Mouse (Mus musculus) CD4-positive naive resting alpha-beta T cell, adult 57 days (primary cell): ENCODE data around the gene Hcn3. TPM values are rescaled to one million over a fixed set of nuclear protein-coding genes. Genes with fewer than 3 reads are reported as not detected.

Experiments
- total RNA-seq: library from RNA; stranded (reverse); gene quantifications from one replicate; pipeline ENCODE4 v1.2.4, GENCODE M21; 2023

Gene Hcn3
- 6.1 TPM for total RNA-seq

DNA sequence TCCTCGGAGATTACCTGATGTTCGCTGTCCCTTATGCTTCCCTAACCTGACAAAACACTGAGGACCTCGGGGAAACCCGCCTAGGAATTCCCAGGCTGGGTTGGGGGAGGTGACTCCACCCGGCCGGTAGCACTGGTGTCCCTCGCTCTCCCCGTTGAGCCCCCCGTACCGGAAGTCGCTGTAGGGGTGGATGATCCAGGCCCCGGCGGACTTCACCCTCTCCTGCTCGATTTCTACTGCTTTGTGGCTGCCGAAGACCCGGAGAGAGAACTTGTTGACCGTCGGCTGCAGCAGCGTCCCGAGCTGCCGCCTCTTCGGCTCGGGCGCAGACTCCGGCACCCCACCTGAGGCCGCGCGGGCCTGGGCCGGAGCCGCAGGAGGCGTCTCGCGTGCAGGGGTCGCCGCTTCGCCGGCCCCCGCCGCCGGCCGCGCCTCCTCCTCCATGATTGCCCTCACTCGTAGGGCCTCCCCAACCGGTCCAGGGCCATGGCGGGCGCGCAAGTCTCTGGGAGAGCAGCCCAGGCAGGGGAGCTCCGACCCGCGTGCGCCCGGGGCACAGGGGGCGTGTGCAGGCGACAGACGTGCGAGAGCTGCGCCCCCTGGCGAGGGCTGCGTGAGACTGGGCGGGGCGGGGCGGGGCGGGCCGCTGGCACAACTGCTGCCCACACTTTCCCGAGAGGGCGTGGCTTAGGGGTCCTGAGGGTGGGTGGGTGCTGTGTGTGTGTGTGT, at the start of gene Hcn3:
TSS of gene Hcn3 (minus strand) at position 581 of the 729 bp plus-strand sequence.

DNA sequence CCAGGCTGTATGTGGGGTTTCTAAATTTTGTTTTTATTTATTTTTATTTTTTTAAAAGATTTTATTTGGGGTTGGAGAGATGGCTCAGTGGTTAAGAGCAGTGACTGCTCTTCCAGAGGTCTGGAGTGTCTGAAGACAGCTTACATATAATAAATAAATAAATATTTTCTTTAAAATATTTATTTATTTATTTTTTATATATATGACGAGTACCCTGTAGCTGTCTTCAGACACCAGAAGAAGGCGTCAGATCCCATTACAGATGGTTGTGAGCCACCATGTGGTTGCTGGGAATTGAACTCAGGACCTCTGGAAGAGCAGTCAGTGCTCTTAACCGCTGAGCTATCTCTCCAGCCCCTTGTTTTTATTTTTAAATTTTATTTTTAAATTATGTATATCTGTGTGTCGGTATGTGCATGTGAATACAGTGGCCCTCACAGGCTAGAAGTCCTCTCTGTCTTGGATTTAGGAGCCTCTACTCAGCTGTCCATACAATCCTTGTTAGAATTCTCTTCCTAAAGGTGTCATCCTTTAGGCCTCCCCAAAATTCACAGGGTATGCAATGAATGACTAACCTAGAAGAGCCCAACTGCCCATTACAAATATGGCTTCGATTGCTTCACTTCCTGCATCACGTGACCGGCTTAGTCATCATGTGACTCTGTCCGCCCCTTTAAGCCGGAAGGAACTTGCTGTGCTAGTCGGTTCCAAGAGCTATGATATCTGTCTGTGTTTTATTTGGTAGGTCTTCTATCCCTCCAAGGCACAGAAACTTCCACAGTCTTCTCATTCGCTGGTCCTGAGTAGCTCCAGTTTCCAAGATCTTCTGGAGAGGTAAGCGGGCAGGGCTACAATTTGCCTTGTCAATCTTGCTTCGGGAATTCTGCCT, 42.5 kb upstream of the Hcn3 start, which contains the start of gene Gba:
TSS of gene Gba (plus strand) at position 676 of the 889 bp plus-strand sequence.

DNA sequence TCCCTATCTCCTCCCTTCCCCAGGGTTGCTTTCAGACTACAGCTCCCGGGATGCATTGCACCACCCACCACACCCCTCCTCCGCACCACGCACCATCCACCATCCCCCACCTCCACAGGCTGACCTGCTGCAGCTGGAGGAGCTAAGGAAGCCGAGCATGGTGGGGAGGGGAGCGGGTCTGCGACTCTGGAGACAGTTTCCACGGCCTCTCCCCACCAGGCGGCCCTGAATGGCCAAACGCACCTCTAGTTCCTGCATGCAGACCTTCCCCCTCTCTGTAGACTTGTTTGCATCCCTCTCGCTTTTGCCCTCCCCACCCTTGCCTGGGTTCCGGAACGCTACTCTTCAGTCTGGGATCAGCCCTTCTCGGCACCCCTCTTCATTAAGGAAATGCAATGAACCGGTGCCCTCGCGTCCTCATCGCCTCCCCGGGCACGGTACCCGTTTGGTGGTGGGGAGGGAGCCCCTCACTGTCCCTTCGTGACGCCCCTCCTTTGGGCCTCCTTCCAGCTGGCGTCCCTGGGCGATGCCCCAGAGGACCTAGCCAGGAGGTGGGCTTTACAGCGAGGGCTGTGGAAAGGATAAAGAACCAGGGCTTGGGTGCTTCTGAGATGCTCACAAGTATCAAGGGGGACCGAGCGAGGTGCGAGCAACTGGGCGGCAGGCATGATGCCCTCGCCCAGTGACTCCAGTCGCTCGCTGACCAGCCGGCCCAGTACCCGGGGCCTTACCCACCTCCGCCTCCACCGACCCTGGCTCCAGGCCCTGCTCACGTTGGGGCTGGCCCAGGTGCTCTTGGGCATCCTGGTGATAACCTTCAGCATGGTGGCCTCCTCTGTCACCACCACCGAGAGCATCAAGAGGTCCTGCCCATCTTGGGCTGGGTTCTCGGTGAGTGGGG, 23.3 kb upstream of the Hcn3 start, which contains the start of gene Fam189b:
TSS of gene Fam189b (plus strand) at position 86 of the 901 bp plus-strand sequence.

DNA sequence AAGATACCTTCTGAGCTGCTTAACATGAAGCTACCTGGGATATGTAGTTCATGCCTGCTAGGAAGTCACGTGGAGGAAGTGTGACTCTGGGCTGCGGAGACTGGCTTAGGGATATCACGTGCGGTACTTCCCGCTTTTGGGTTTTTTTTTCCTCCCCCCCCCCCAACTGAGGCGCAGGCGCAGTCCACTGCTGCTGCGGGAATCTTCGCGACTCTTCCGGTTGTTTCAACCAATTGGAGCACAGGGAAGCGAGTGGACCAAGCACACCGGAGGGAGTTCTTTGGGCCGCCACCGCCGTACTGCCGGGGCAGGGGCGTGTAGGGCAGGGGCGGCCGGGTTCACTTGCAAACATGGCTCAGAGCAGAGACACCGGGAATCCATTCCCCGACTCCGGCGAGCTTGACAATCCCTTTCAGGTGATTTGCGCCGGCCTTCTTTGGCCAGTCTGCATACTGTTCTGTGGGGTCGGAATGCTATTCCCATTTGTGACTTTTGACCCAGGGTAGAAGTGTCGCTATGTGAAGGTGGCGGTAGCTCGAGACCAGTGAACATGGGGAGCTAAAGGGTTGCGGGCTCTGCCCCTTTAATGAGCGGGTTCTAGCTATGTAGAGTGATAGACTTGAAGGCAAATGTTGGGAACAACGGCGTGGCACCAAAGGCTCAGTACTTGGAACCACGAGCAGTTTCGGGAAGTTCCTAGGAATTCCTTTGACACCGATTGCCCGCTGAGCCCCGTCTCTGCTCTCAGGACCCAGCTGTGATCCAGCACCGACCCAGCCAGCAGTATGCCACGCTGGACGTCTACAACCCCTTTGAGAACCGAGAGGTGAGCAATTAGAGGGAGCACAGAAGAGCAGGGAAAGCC, 17.5 kb upstream of the Hcn3 start, which contains the start of gene Scamp3:
TSS of gene Scamp3 (plus strand) at position 232 of the 865 bp plus-strand sequence.

DNA sequence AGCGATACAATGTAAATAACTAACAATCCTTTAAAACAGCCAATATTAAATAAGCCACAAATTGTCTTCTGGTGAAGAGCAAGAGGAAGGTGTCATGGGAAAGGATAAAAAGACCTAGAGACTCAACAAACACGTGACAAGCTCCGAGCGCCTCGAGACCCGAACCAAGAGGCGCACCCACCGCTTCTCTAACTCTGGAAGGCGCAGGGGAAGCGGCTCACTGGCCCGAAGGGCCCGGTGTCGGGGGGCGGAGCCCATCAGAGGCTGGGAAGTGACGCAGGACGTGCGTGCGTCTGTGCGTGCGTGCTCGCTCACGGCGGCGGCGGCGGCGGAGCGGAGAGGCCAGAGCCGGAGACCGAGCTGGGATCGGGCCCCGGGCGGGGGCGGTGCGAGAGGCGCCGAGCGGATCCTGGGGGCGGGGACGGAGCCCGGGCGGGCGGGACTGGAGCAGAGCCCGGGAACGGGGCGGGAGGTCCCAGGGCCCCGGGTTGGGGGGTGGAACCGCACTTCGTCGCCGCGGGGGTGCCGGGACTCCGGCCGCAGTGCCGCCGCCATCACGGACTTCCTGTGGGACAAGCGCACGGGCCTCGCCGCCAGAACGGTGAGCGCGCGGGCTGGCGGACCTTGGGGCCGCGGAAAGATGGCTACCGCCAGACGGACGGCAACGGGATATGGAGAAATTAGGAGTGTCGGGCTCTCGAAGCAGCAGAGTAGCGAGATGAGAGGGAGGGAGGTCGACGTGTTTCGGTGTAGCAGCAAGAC, 4.7 kb upstream of the Hcn3 start, which contains the start of gene Clk2:
TSS of gene Clk2 (plus strand) at position 290 of the 762 bp plus-strand sequence.

DNA sequence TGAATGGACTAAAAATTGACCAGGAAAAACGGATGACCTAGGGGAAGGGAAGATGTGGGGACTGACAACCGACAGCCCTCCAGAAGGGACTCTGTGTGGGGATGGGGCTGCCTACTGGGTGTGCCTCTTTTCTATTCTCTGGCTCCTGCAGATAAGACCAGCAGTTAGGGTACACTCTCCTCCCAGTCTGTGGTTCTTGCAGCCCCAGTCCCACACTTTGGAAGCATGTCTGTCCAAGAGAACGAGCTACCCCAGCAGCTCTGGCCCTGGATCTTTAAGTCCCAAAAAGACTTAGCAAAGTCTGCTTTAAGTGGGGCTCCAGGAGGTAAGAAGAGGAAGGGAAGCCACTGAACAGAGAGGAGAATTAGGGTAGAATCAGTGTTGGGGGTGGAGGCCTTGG, 24.0 kb downstream of the Hcn3 start, which contains the start of gene Pklr:
TSS of gene Pklr (plus strand) at position 185 of the 400 bp plus-strand sequence.

DNA sequence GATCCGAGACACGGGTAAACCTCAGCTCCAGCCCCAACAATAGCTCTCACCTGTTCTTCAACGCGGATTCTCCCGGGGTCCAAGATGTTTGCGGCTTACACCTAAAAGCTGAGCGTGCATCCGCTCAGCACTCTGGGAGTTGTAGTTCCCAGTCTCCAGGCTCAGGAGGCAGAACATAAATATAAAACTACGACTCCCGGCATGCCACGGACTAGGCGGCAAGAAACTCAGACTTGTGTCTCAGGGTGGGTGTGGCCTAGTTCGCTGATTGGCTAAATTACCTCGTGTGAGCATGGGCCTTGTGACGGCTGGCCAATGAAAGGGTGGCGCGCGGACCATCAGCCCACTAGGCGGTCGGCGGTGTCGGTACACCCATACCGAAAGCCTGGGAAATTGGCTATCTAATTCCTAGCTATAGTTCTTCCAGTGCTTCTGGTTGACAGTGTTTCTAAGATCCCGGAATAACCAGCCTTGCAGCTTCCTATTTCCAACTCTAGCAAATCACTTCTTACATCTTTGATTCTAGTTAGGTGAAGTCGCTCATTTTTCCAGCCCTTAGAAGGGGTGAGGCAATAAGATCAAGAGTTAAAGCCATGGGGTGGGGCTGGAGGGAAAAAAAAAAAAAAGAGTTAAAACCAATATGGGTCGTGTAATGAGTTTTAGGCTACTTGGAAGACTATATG, 58.0 kb downstream of the Hcn3 start, which contains the start of gene Fdps:
TSS of gene Fdps (minus strand) at position 148 of the 683 bp plus-strand sequence.

DNA sequence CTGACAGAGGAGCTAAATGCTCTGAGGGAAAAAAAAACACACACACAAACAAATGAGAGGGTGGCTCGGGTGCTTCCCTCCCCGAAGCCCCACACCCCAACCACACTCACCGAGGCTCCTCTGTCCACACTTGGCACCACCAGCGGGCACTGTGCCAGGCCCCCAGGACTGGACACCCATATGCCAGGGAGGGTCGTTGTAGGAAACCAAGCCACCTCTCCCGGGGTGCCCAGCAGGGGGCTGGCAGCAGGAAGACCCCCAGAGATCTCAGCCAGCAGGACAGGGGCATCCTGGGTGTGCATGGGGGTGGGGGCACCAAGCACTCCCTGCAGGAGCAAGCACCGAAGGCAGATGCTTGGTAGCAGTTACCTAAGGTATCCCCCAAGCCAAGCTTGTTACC, 59.2 kb downstream of the Hcn3 start, which contains the start of gene Gm43738:
TSS of gene Gm43738 (minus strand) at position 289 of the 400 bp plus-strand sequence.

Other genes with a start within 250 kb of the Hcn3 start
- gene Msto1, start 246.2 kb downstream of the Hcn3 start, total RNA-seq = 15.3 TPM
- gene Ash1l, start 209.6 kb downstream of the Hcn3 start, total RNA-seq = 82.3 TPM
- gene Dap3, start 209.0 kb downstream of the Hcn3 start, total RNA-seq = 99.4 TPM
- 67.5 TPM for gene Rusc1, start 66.9 kb downstream of the Hcn3 start, total RNA-seq
- not detected for gene Gm43738, start 59.1 kb downstream of the Hcn3 start, total RNA-seq
- gene Fdps, start 58.2 kb downstream of the Hcn3 start, total RNA-seq = 36.2 TPM
- gene Pklr, start 24.1 kb downstream of the Hcn3 start, total RNA-seq = not detected
- 132 TPM for gene Clk2, start 4.6 kb upstream of the Hcn3 start, total RNA-seq
- gene Scamp3, start 17.3 kb upstream of the Hcn3 start, total RNA-seq = 156 TPM
- gene Fam189b, start 22.9 kb upstream of the Hcn3 start, total RNA-seq = 129 TPM
- gene Gba, start 42.7 kb upstream of the Hcn3 start, total RNA-seq = 61.2 TPM
- 12.1 TPM for gene Thbs3, start 55.0 kb upstream of the Hcn3 start, total RNA-seq
- gene Mtx1, start 66.9 kb upstream of the Hcn3 start, total RNA-seq = 205 TPM
- gene Muc1, start 68.9 kb upstream of the Hcn3 start, total RNA-seq = 0.50 TPM
- 94.5 TPM for gene Krtcap2, start 85.8 kb upstream of the Hcn3 start, total RNA-seq
- 2.0 TPM for gene Trim46, start 86.1 kb upstream of the Hcn3 start, total RNA-seq
- 55.3 TPM for gene Dpm3, start 99.2 kb upstream of the Hcn3 start, total RNA-seq
- gene Slc50a1, start 110.4 kb upstream of the Hcn3 start, total RNA-seq = 113 TPM
- 0.41 TPM for gene Efna1, start 120.9 kb upstream of the Hcn3 start, total RNA-seq
- not detected for gene Efna3, start 162.8 kb upstream of the Hcn3 start, total RNA-seq
- gene Efna4, start 177.8 kb upstream of the Hcn3 start, total RNA-seq = not detected
- gene Adam15, start 189.8 kb upstream of the Hcn3 start, total RNA-seq = 19.3 TPM
- 0.24 TPM for gene Dcst2, start 201.8 kb upstream of the Hcn3 start, total RNA-seq
- not detected for gene Dcst1, start 205.1 kb upstream of the Hcn3 start, total RNA-seq
- gene Zbtb7b, start 234.6 kb upstream of the Hcn3 start, total RNA-seq = 111 TPM
- not detected for gene Lenep, start 242.6 kb upstream of the Hcn3 start, total RNA-seq